Mouse (Mus musculus) CH12.LX (cell line): ENCODE results near the gene Bloc1s1. TPM values are rescaled to one million over a fixed set of nuclear protein-coding genes. Genes with fewer than 3 reads are reported as not detected.

Experiments
- DNase-seq: peaks from one replicate; pipeline ENCODE4 v3.0.0-alpha.2; 2013; ENCODE audit errors: extremely low read depth
- H3K27ac ChIP-seq: 2 replicates; pipeline ENCODE4 v1.5.1; 2012; ENCODE audit warnings: low read depth, mild to moderate bottlenecking, control low read depth, moderate library complexity; ENCODE audit not compliant: insufficient read depth
- H3K27me3 ChIP-seq: replicated peaks from 2 replicates; pipeline ENCODE3; 2012; ENCODE audit warnings: inconsistent platforms
- H3K36me3 ChIP-seq, 2 experiments: replicated peaks in 1 of 2; 2 replicates each; pipeline versions ENCODE3 to v1.6.1; 2012; ENCODE audit warnings: inconsistent platforms in 1 of 2, low read length in 1 of 2, mild to moderate bottlenecking in 1 of 2, mixed read lengths in 1 of 2, moderate library complexity in 1 of 2; ENCODE audit not compliant: control insufficient read depth in 1 of 2, insufficient read depth in 1 of 2
- H3K4me1 ChIP-seq, 2 experiments: 2 replicates each; pipeline ENCODE4 v1.6.1; 2012; ENCODE audit warnings: inconsistent platforms in 1 of 2, moderate library complexity in 1 of 2; ENCODE audit not compliant: insufficient read depth in 2 of 2, control insufficient read depth in 1 of 2
- H3K4me2 ChIP-seq: 2 replicates; pipeline ENCODE4 v1.6.1; 2012; ENCODE audit warnings: low read depth, mild to moderate bottlenecking, control low read depth; ENCODE audit not compliant: poor library complexity, insufficient read depth, severe bottlenecking
- H3K4me3 ChIP-seq, 3 experiments: fragments of 150-350 bp in 1 of 3; sonication (generic) in 1 of 3; replicated peaks in 1 of 3; 2 replicates each; pipeline versions ENCODE3 to v1.5.1; 2011 to 2012; ENCODE audit warnings: low read depth in 2 of 3, low read length in 2 of 3, mild to moderate bottlenecking in 2 of 3, moderate library complexity in 2 of 3, control low read depth in 1 of 3, improper control_type of control experiment in 1 of 3, inconsistent platforms in 1 of 3, mixed read lengths in 1 of 3; ENCODE audit not compliant: poor library complexity in 1 of 3
- H3K79me2 ChIP-seq: replicated peaks from 2 replicates; pipeline ENCODE4 v1.6.1; 2012; ENCODE audit warnings: mild to moderate bottlenecking, moderate library complexity; ENCODE audit not compliant: control insufficient read depth, poor library complexity, insufficient read depth, severe bottlenecking; ENCODE audit errors: extremely low read depth
- H3K9ac ChIP-seq: 2 replicates; pipeline ENCODE4 v1.6.1; 2012; ENCODE audit warnings: low read depth, mild to moderate bottlenecking, control low read depth, moderate library complexity; ENCODE audit not compliant: insufficient read depth
- H3K9me3 ChIP-seq: replicated peaks from 2 replicates; pipeline ENCODE3; 2012; ENCODE audit warnings: low read length, inconsistent platforms, mixed read lengths
- BHLHE40 ChIP-seq: IDR thresholded peaks from 2 replicates; pipeline ENCODE4 v1.6.1; 2011; ENCODE audit warnings: mild to moderate bottlenecking, low read depth, low read length, improper control_type of control experiment
- CHD2 ChIP-seq: IDR thresholded peaks from 2 replicates; pipeline ENCODE4 v1.6.1; 2011; ENCODE audit warnings: low read length, improper control_type of control experiment
- CTCF ChIP-seq, 2 experiments: IDR thresholded peaks in 1 of 2; conservative IDR thresholded peaks in 1 of 2; 2 replicates each; pipeline ENCODE4 v1.5.1; 2011 to 2012; ENCODE audit warnings: low read depth in 2 of 2, low read length in 2 of 2, improper control_type of control experiment in 1 of 2, inconsistent platforms in 1 of 2, mild to moderate bottlenecking in 1 of 2, moderate library complexity in 1 of 2
- ETS1 ChIP-seq: conservative IDR thresholded peaks from 2 replicates; pipeline ENCODE4 v1.6.1; 2012; ENCODE audit warnings: low read depth, mild to moderate bottlenecking, inconsistent platforms, low read length, improper control_type of control experiment, moderate library complexity
- GABPA ChIP-seq: IDR thresholded peaks from 2 replicates; pipeline ENCODE4 v1.6.1; 2012; ENCODE audit warnings: low read depth, low read length, improper control_type of control experiment, inconsistent platforms; ENCODE audit not compliant: insufficient replicate concordance
- HCFC1 ChIP-seq: IDR thresholded peaks from 2 replicates; pipeline ENCODE4 v1.6.1; 2012; ENCODE audit warnings: low read depth, mild to moderate bottlenecking, inconsistent platforms, low read length, improper control_type of control experiment
- IRF4 ChIP-seq: IDR thresholded peaks from 2 replicates; pipeline ENCODE4 v1.6.1; 2014; ENCODE audit warnings: low read depth, mild to moderate bottlenecking, inconsistent platforms, low read length, improper control_type of control experiment
- JUN ChIP-seq: IDR thresholded peaks from 2 replicates; pipeline ENCODE4 v1.6.1; 2011; ENCODE audit warnings: low read depth, mild to moderate bottlenecking, low read length, improper control_type of control experiment, moderate library complexity; ENCODE audit not compliant: insufficient read depth
- JUND ChIP-seq: conservative IDR thresholded peaks from 2 replicates; pipeline ENCODE4 v1.6.1; 2011; ENCODE audit warnings: low read depth, low read length, improper control_type of control experiment
- MAFK ChIP-seq: IDR thresholded peaks from 2 replicates; pipeline ENCODE4 v1.6.1; 2011; ENCODE audit warnings: low read length, improper control_type of control experiment; ENCODE audit not compliant: insufficient replicate concordance
- MAX ChIP-seq: IDR thresholded peaks from 2 replicates; pipeline ENCODE4 v1.6.1; 2011; ENCODE audit warnings: low read length, improper control_type of control experiment
- MEF2A ChIP-seq: IDR thresholded peaks from 2 replicates; pipeline ENCODE4 v1.6.1; 2014; ENCODE audit warnings: low read depth, mild to moderate bottlenecking, inconsistent platforms, low read length, improper control_type of control experiment, borderline replicate concordance
- NELFE ChIP-seq: IDR thresholded peaks from 2 replicates; pipeline ENCODE4 v1.6.1; 2011; ENCODE audit warnings: low read depth, low read length, improper control_type of control experiment
- NRF1 ChIP-seq: IDR thresholded peaks from 2 replicates; pipeline ENCODE4 v1.6.1; 2014; ENCODE audit warnings: low read depth, mild to moderate bottlenecking, inconsistent platforms, low read length, improper control_type of control experiment, moderate library complexity
- PAX5 ChIP-seq: IDR thresholded peaks from 2 replicates; pipeline ENCODE4 v1.6.1; 2012; ENCODE audit warnings: low read length, inconsistent platforms, mixed read lengths
- POLR2A ChIP-seq: IDR thresholded peaks from 2 replicates; pipeline ENCODE4 v1.6.1; 2011; ENCODE audit warnings: low read depth, mild to moderate bottlenecking, improper control_type of control experiment, low read length
- POLR2AphosphoS2 ChIP-seq: IDR thresholded peaks from 2 replicates; pipeline ENCODE4 v1.6.1; 2011; ENCODE audit warnings: low read depth, low read length, improper control_type of control experiment
- RAD21 ChIP-seq: IDR thresholded peaks from 2 replicates; pipeline ENCODE4 v1.6.1; 2011; ENCODE audit warnings: low read depth, mild to moderate bottlenecking, low read length, improper control_type of control experiment, moderate library complexity
- SIN3A ChIP-seq: IDR thresholded peaks from 2 replicates; pipeline ENCODE4 v1.6.1; 2012; ENCODE audit warnings: low read length, improper control_type of control experiment, inconsistent platforms
- SMC3 ChIP-seq: IDR thresholded peaks from 2 replicates; pipeline ENCODE4 v1.6.1; 2011; ENCODE audit warnings: low read depth, low read length, improper control_type of control experiment
- TBP ChIP-seq: conservative IDR thresholded peaks from 2 replicates; pipeline ENCODE4 v1.6.1; 2011; ENCODE audit warnings: low read depth, low read length, improper control_type of control experiment
- TCF12 ChIP-seq: IDR thresholded peaks from 2 replicates; pipeline ENCODE4 v1.6.1; 2014; ENCODE audit warnings: low read depth, mild to moderate bottlenecking, inconsistent platforms, low read length, improper control_type of control experiment
- UBTF ChIP-seq: IDR thresholded peaks from 2 replicates; pipeline ENCODE4 v1.6.1; 2012; ENCODE audit warnings: low read depth, mild to moderate bottlenecking, inconsistent platforms, low read length, improper control_type of control experiment, moderate library complexity
- USF1 ChIP-seq: IDR thresholded peaks from 2 replicates; pipeline ENCODE4 v1.6.1; 2014; ENCODE audit warnings: low read depth, mild to moderate bottlenecking, inconsistent platforms, low read length, improper control_type of control experiment
- USF2 ChIP-seq: conservative IDR thresholded peaks from 2 replicates; pipeline ENCODE4 v1.6.1; 2011; ENCODE audit warnings: low read depth, low read length, improper control_type of control experiment
- ZC3H11A ChIP-seq: IDR thresholded peaks from 2 replicates; pipeline ENCODE4 v1.6.1; 2012; ENCODE audit warnings: low read depth, mild to moderate bottlenecking, inconsistent platforms, low read length, improper control_type of control experiment
- ZMIZ1 ChIP-seq: IDR thresholded peaks from 2 replicates; pipeline ENCODE4 v1.6.1; 2012; ENCODE audit warnings: low read depth, mild to moderate bottlenecking, inconsistent platforms, low read length, improper control_type of control experiment
- ZNF384 ChIP-seq: IDR thresholded peaks from 2 replicates; pipeline ENCODE4 v1.6.1; 2012; ENCODE audit warnings: low read depth, low read length, improper control_type of control experiment, inconsistent platforms
- dilution Hi-C: fragments of 300-500 bp; cut with MboI; formaldehyde crosslinking; loops from 2 replicates; pipeline ENCODE4 v1.14.3; 2020; ENCODE audit warnings: low sequenced_read_pairs; ENCODE audit not compliant: extremely low pct_unique_long_range_greater_than_20kb, extremely low pct_ligation_motif_present
- in situ Hi-C: fragments of 300-500 bp; cut with MboI; formaldehyde crosslinking; loops from 3 replicates; pipeline ENCODE4 v1.14.3; 2019; ENCODE audit warnings: low sequenced_read_pairs, low pct_ligation_motif_present, low pct_unique_long_range_greater_than_20kb, mixed read lengths
- polyA plus RNA-seq: library from polyadenylated mRNA; unstranded; fragments of >175 nt; gene quantifications from 2 replicates; pipeline ENCODE4 v1.2.1, GENCODE M21; 2012; ENCODE audit warnings: low read depth; ENCODE audit not compliant: insufficient read length
- total RNA-seq, 2 experiments: library from RNA; depleted of rRNA; stranded (reverse); fragments of 300-350 nt in 1 of 2; fragments of >200 nt in 1 of 2; gene quantifications; 2 replicates each; pipeline ENCODE4 v1.2.3; 2012 to 2014

Bloc1s1 gene
- total and polyA plus RNA-seq, 3 experiments: 34.1 to 74.4 (median 37.1) TPM

DNA sequence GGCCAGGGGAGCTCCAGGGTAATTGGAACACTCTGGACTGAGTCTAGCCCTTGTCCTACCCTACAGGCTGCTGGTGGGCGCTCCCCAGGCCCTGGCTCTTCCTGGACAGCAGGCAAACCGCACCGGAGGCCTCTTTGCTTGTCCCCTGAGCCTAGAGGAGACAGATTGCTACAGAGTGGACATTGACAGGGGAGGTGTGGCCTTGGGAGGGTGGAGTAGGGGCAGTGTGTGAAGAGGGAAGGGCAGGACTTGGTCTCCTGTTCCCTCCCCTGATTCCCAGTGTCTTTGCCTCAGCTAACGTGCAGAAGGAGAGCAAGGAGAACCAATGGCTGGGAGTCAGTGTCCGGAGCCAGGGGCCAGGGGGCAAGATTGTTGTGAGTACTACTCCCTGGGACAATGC lies 15.1 kb upstream of the Bloc1s1 start:
- no peaks in the 10 kb centered on the region for H3K36me3 ChIP-seq
- dilution Hi-C loops: no loop called here
- no peaks in the 10 kb centered on the region for H3K9me3 ChIP-seq
- H3K27me3 ChIP-seq: peaks cover 49% of the 10 kb centered on the region
- no peaks in the 10 kb centered on the region for H3K79me2 ChIP-seq
- H3K9ac ChIP-seq: no peak overlapping the region
- H3K27ac ChIP-seq: no peak overlapping the region
- no peak for DNase-seq
- H3K4me3 ChIP-seq: no peak overlapping the region
- in situ Hi-C loops: no loop called here
- no peak overlapping the region for H3K4me2 ChIP-seq
- H3K4me1 ChIP-seq: peaks cover 0 to 4% of the 10 kb centered on the region in 2 experiments; a peak in 2 of 4 replicates
- TF ChIP-seq UBTF (no peak), USF2 (no peak), TBP (no peak), ETS1 (no peak), NELFE (no peak), POLR2A (no peak), GABPA (no peak), SIN3A (no peak), ZNF384 (no peak), POLR2AphosphoS2 (no peak), JUN (no peak), HCFC1 (no peak), SMC3 (no peak), ZMIZ1 (no peak), NRF1 (no peak), CTCF (conservative IDR thresholded peaks at IDR 0.05 in 1 of 2, IDR thresholded peaks at IDR 0.05 in 1 of 2; ENCODE audit: low read depth in 2 of 2, low read length in 2 of 2) (no peak), MAFK (no peak)

DNA sequence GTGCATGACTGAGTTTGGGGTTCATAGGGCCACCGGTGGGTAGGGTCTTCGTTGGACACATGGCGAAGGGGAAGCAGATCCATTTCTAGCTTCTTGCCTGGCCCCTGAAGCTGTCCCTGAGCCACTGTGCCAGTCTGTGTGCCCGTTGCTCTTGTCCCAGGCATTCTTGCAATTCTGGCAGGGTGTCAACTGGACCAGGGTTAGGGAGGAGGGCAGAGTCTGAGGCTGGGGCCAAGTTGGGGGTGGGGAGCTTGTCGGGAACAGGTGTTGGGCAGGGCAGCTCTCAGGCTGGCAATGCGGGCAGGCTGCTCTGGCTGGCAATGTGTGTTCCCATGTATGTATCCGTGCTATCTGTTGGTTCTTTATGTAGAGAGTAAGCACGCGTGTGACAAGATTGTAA lies 14.6 kb upstream of the Bloc1s1 start:
- no peaks in the 10 kb centered on the region for H3K9me3 ChIP-seq
- DNase-seq: no peak
- in situ Hi-C loops (no loop called here), dilution Hi-C loops (no loop called here)
- no peaks in the 10 kb centered on the region for H3K79me2 ChIP-seq
- no peaks in the 10 kb centered on the region for H3K36me3 ChIP-seq
- no peak overlapping the region for H3K4me3 ChIP-seq
- H3K27me3 ChIP-seq: peaks cover 48% of the 10 kb centered on the region
- no peak for TF ChIP-seq BHLHE40
- TF ChIP-seq ZC3H11A: no peak
- no peak for TF ChIP-seq RAD21
- no peak for TF ChIP-seq PAX5
- no peak for TF ChIP-seq IRF4
- no peak for TF ChIP-seq POLR2A
- no peak for TF ChIP-seq TCF12
- TF ChIP-seq JUND: no peak
- no peak for TF ChIP-seq CHD2
- TF ChIP-seq MEF2A: no peak
- TF ChIP-seq SMC3: no peak
- no peak for TF ChIP-seq USF1
- TF ChIP-seq MAX: no peak
- TF ChIP-seq SIN3A: no peak
- TF ChIP-seq CTCF (conservative IDR thresholded peaks at IDR 0.05 in 1 of 2, IDR thresholded peaks at IDR 0.05 in 1 of 2; ENCODE audit: low read depth in 2 of 2, low read length in 2 of 2): no peak
- no peak for TF ChIP-seq NELFE
- no peak overlapping the region for H3K9ac ChIP-seq
- no peak overlapping the region for H3K27ac ChIP-seq
- no peak overlapping the region for H3K4me2 ChIP-seq
- H3K4me1 ChIP-seq: peaks cover 0 to 4% of the 10 kb centered on the region in 2 experiments; a peak in 2 of 4 replicates
